Comparison of ENCODE assay signal across 19 mouse cellular contexts in the genomic region with DNA sequence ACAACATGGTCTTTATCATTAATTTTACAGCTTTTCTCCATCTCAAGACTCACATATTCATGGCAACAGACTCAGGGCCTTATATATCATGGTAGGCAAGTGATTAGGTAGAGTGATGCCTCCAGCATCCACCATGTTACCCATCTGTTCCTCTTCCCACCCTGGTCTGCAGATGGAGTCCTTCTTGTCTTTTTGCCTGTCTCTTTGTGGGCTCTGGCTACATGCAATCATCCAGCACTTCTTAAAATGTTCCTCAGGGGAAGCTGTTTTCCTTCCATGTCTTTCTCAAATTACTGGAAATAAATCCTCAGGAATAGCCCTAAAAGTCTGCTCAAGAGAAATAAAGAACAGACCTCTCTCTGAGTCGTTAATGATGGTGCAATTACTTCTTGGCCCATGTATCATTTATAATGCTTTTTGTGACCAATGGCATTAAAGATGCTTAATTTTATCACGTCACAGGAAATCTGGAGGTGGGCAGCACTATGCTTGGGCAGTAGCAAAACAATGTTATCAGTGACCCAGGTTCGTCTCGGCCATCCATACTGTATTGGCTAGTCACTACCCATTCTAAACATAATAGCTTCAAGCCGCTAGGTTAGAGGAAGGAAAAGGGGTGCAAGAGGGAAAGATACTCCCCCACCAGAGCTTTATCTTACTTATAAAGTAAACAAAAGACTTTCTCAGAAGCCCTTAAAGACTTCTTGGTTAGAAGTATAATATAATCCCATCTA.
"Had no signal": no experiment of that assay in that cellular context is flagged by ENCODE, and none has a peak within 500 bp of the region (broad histone marks: within the 10 kb centered on the region; RNA-seq: fewer than 3 reads in every experiment).

No protein-coding gene starts in this region.

- H3K4me2 ChIP-seq: lung, embryonic 14.5 days; midbrain, embryonic 12.5 days; neural tube, embryonic 13.5 days; neural tube, embryonic 15.5 days had no signal

- H3K4me1 ChIP-seq: midbrain, embryonic 12.5 days; neural tube, embryonic 15.5 days had no signal

- ATAC-seq: midbrain, embryonic 16.5 days had no signal

- DNase-seq: lung, adult 18-20 months; lung, embryonic 14.5 days; lung, postnatal 14 days; lung, postnatal 4 days; midbrain, embryonic 14.5 days; retina, postnatal 1 day; right cerebral cortex, adult 18-20 months; right cerebral cortex, postnatal 25 days; right cerebral cortex, postnatal 4 days; spleen, adult 18-20 months; thymus, adult 18-20 months; thymus, postnatal 14 days; thymus, postnatal 36 days had no signal

- H3K36me3 ChIP-seq: midbrain, embryonic 10.5 days; midbrain, embryonic 12.5 days; neural tube, embryonic 13.5 days; neural tube, embryonic 15.5 days had no signal

- H3K4me3 ChIP-seq: midbrain, embryonic 10.5 days; midbrain, embryonic 12.5 days; myocyte; neural tube, embryonic 13.5 days; neural tube, embryonic 15.5 days had no signal

- H3K9me3 ChIP-seq: midbrain, embryonic 10.5 days; midbrain, embryonic 12.5 days; neural tube, embryonic 13.5 days; neural tube, embryonic 15.5 days had no signal

- H3K9ac ChIP-seq: lung, embryonic 14.5 days; midbrain, embryonic 12.5 days; neural tube, embryonic 13.5 days; neural tube, embryonic 15.5 days had no signal

- H3K27me3 ChIP-seq: midbrain, embryonic 12.5 days; neural tube, embryonic 13.5 days; neural tube, embryonic 15.5 days had no signal

- H3K27ac ChIP-seq: midbrain, embryonic 10.5 days; midbrain, embryonic 12.5 days; neural tube, embryonic 13.5 days; neural tube, embryonic 15.5 days had no signal
